ENCODE assay signal across 9 mouse cellular contexts in the genomic region with DNA sequence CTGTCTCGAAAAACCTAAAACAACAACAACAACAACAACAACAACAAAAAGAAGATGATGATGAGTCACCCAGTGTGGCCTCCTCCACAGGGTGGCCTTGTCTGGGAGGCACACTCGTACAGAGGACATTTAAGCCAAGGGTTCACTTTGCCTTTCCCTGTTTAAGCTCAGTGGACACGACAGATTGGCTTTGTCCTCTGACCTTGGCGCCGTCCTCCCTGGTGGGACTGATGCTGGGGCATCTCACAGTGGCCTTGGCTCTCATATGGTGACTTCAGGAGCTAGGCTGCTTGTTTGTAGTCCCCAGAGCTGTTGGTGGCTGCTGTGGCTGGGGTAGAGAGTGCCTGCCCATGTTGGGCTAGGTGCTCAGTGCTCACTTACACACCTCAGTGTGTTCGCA. TPM values are rescaled to one million over a fixed set of nuclear protein-coding genes. Genes with fewer than 3 reads are reported as not detected.
DNase-seq lines count a peak whose midpoint lies in the region; ATAC-seq and TF ChIP-seq lines count a peak whose summit lies in the region.
"Had no signal": no experiment of that assay in that cellular context is flagged by ENCODE, and none has a peak within 500 bp of the region (broad histone marks: within the 10 kb centered on the region; RNA-seq: fewer than 3 reads in every experiment).

No protein-coding gene starts in this region.

- no peaks in the 10 kb centered on the region for H3K9me3 ChIP-seq in heart, embryonic 14.5 days (ENCODE audit: control insufficient read depth, low read length)
- no peaks in the 10 kb centered on the region for H3K9me3 ChIP-seq in forebrain, embryonic 11.5 days (ENCODE audit: control insufficient read depth, low read length)
- H3K9me3 ChIP-seq in limb, embryonic 11.5 days (ENCODE audit: control insufficient read depth, low read length), result no peaks in the 10 kb centered on the region

- no peaks in the 10 kb centered on the region for H3K27me3 ChIP-seq in heart, embryonic 14.5 days (ENCODE audit: control insufficient read depth, insufficient read depth, low read length)
- no peaks in the 10 kb centered on the region for H3K27me3 ChIP-seq in forebrain, embryonic 11.5 days (ENCODE audit: control insufficient read depth, insufficient read depth, low read length)
- no peaks in the 10 kb centered on the region for H3K27me3 ChIP-seq in limb, embryonic 11.5 days (ENCODE audit: control insufficient read depth, insufficient read depth, low read length)

- no peak for TF ChIP-seq CTCF in cortical plate, adult 2 months (IDR thresholded peaks at IDR 0.05; ENCODE audit: extremely low read depth, insufficient read depth, low read length)

- peaks cover 21 to 37% of the 10 kb centered on the region in 2 experiments for H3K4me1 ChIP-seq in heart, embryonic 14.5 days (ENCODE audit: control insufficient read depth in 2 of 2, insufficient read depth in 2 of 2, low read length in 2 of 2)
- H3K4me1 ChIP-seq in cortical plate, adult 2 months (ENCODE audit: control insufficient read depth, insufficient read depth, low read length), result peaks cover 3% of the 10 kb centered on the region
- 0 out of 2 replicates have a peak, but pooled peaks cover 2% of the 10 kb centered on the region for H3K4me1 ChIP-seq in forebrain, embryonic 11.5 days (replicated peaks; ENCODE audit: control insufficient read depth, insufficient read depth, low read length)
- peaks cover 33% of the 10 kb centered on the region for H3K4me1 ChIP-seq in limb, embryonic 11.5 days (ENCODE audit: control insufficient read depth, insufficient read depth, low read length)

- no peak for TF ChIP-seq POLR2A in cortical plate, adult 2 months (IDR thresholded peaks at IDR 0.05; ENCODE audit: extremely low read depth, insufficient read depth, low read length)

- peak overlapping the region; percentile 34; the same call in 1 of the 2 replicates for H3K9ac ChIP-seq in heart, embryonic 14.5 days (ENCODE audit: low read length)
- no peak overlapping the region; the same call in 1 of the 2 replicates for H3K9ac ChIP-seq in forebrain, embryonic 11.5 days (ENCODE audit: low read length)
- peak overlapping the region; percentile 37; the same call in 1 of the 2 replicates for H3K9ac ChIP-seq in limb, embryonic 11.5 days (ENCODE audit: low read length)

- intact Hi-C loops in heart, postnatal 10 days (cut with DNase I), result no loop called here

- ATAC-seq in heart, embryonic 14.5 days (ENCODE audit: insufficient number of reproducible peaks, insufficient read depth, low FRiP score, low read depth), result no peak
- ATAC-seq in forebrain, embryonic 11.5 days (replicated peaks; ENCODE audit: low FRiP score), result no peak
- ATAC-seq in limb, embryonic 11.5 days (ENCODE audit: insufficient number of reproducible peaks, low FRiP score, low TSS enrichment, low read depth), result no peak

- no peak overlapping the region for H3K4me2 ChIP-seq in heart, embryonic 14.5 days (ENCODE audit: low read length)
- H3K4me2 ChIP-seq in forebrain, embryonic 11.5 days (ENCODE audit: low read depth, low read length, severe bottlenecking), result no peak overlapping the region
- no peak overlapping the region for H3K4me2 ChIP-seq in limb, embryonic 11.5 days (ENCODE audit: low read depth, severe bottlenecking)

- peaks cover 23% of the 10 kb centered on the region; the same call in 1 of the 2 replicates for H3K36me3 ChIP-seq in heart, embryonic 14.5 days (ENCODE audit: control insufficient read depth, insufficient read depth, low read length)
- no peaks in the 10 kb centered on the region for H3K36me3 ChIP-seq in forebrain, embryonic 11.5 days (ENCODE audit: control insufficient read depth, insufficient read depth, low read length)
- no peaks in the 10 kb centered on the region for H3K36me3 ChIP-seq in limb, embryonic 11.5 days (ENCODE audit: control insufficient read depth, insufficient read depth, low read length)

- no peak for DNase-seq in heart, postnatal 10 days
- DNase-seq in forebrain, embryonic 11.5 days (ENCODE audit: low spot score), result no peak
- DNase-seq in limb, embryonic 11.5 days (ENCODE audit: low spot score), result no peak
- DNase-seq in frontal cortex, postnatal 10 days (ENCODE audit: low spot score in 2 of 2), result no peak
- DNase-seq in layer of hippocampus, adult 9-10 months (ENCODE audit: low spot score), result no peak
- no peak for DNase-seq in thymus, postnatal 0 days (ENCODE audit: low spot score)
- DNase-seq: heart, postnatal 36 days had no signal

- 0 out of 4 replicates have a peak overlapping the region, but pooled peaks of 1 of the 2 experiments have one; percentile 9 for H3K27ac ChIP-seq in heart, embryonic 14.5 days (replicated peaks in 1 of 2; ENCODE audit: control insufficient read depth in 1 of 2, insufficient read depth in 1 of 2, low read depth in 2 of 2, low read length in 2 of 2)
- H3K27ac ChIP-seq in cortical plate, adult 2 months (ENCODE audit: insufficient read depth, low read length), result peak overlapping the region; percentile 15
- peak overlapping the region; percentile 31; the same call in 1 of the 2 replicates for H3K27ac ChIP-seq in forebrain, embryonic 11.5 days (ENCODE audit: low read depth, low read length)
- H3K27ac ChIP-seq in limb, embryonic 11.5 days (replicated peaks; ENCODE audit: low read depth, low read length), result peak overlapping the region; percentile 76

- 69% methylated on average over 6 of the region's 6 CpGs for WGBS in heart, embryonic 14.5 days
- WGBS in forebrain, embryonic 11.5 days, result 88% methylated on average over 6 of the region's 6 CpGs
- WGBS in limb, embryonic 11.5 days, result 80% methylated on average over 6 of the region's 6 CpGs

- H3K4me3 ChIP-seq in heart, embryonic 14.5 days (ENCODE audit: control insufficient read depth in 1 of 2, insufficient read depth in 1 of 2, low read depth in 1 of 2, low read length in 2 of 2), result no peak overlapping the region
- H3K4me3 ChIP-seq in cortical plate, adult 2 months (ENCODE audit: insufficient read depth, low read length), result no peak overlapping the region
- H3K4me3 ChIP-seq in forebrain, embryonic 11.5 days (ENCODE audit: low read depth, low read length), result no peak overlapping the region
- H3K4me3 ChIP-seq in limb, embryonic 11.5 days (ENCODE audit: low read depth, low read length), result no peak overlapping the region

RNA-seq across cellular contexts. Expression of a gene that starts 11.7 kb away (rescaled TPM):
- 2.2 TPM in 2 replicates for polyA plus RNA-seq in heart, embryonic 14.5 days (2014; fragmentation: Nextera tagmentation; extraction: Ambion mirVana)
- total RNA-seq in heart, postnatal 10 days (2021), result 10 to 100 TPM; 28.0 to 28.8 TPM
- 24.2 TPM in 2 replicates for polyA plus RNA-seq in cortical plate, adult 2 months (2012; rRNA removed)
- polyA plus RNA-seq in forebrain, embryonic 11.5 days (2014; fragmentation: Nextera tagmentation; extraction: Ambion mirVana), result 1.4 and 1.7 TPM in 2 replicates
- polyA plus RNA-seq in limb, embryonic 11.5 days (2014; fragmentation: Nextera tagmentation; extraction: Ambion mirVana), result 2.3 and 2.7 TPM in 2 replicates
- polyA plus RNA-seq in thymus, postnatal 0 days (2015; fragmentation: Nextera tagmentation; extraction: Ambion mirVana), result 2.3 and 3.0 TPM in 2 replicates

RNA-seq across cellular contexts. Expression of a gene that starts 36.6 kb away (rescaled TPM):
- polyA plus RNA-seq in heart, embryonic 14.5 days (2014; fragmentation: Nextera tagmentation; extraction: Ambion mirVana), result 1.5 and 1.9 TPM in 2 replicates
- total RNA-seq in heart, postnatal 10 days (2021), result 1 to 10 TPM; 3.4 to 4.0 TPM
- 3.7 and 4.5 TPM in 2 replicates for polyA plus RNA-seq in cortical plate, adult 2 months (2012; rRNA removed)
- 2.2 and 2.5 TPM in 2 replicates for polyA plus RNA-seq in forebrain, embryonic 11.5 days (2014; fragmentation: Nextera tagmentation; extraction: Ambion mirVana)
- 4.5 and 5.6 TPM in 2 replicates for polyA plus RNA-seq in limb, embryonic 11.5 days (2014; fragmentation: Nextera tagmentation; extraction: Ambion mirVana)
- polyA plus RNA-seq in thymus, postnatal 0 days (2015; fragmentation: Nextera tagmentation; extraction: Ambion mirVana), result 201 and 234 TPM in 2 replicates

Comparison
In these comparisons a context has a peak if more than half of its experiments do, and no peak if none do; other contexts are left out.
1. RNA of a gene that starts 36.6 kb away (polyA plus RNA-seq): 201 to 234 TPM in thymus, postnatal 0 days; 4.5 to 5.6 TPM in limb, embryonic 11.5 days, 3.7 to 4.5 TPM in cortical plate, adult 2 months, 2.2 to 2.5 TPM in forebrain, embryonic 11.5 days and 1.5 to 1.9 TPM in heart, embryonic 14.5 days; every median in the first group is over 10 times any median in the second.